Mouse (Mus musculus) frontal cortex, adult (tissue): ENCODE measurements around the gene Tinagl1.

ENCODE experiments used
- ATAC-seq: cut with Nextera tagmentation; 2 replicates; pipeline ENCODE4 v1.9.2; 2017; ENCODE audit warnings: mild to moderate bottlenecking, moderate library complexity, mixed read lengths; ENCODE audit not compliant: low TSS enrichment

The Tinagl1 gene

DNA sequence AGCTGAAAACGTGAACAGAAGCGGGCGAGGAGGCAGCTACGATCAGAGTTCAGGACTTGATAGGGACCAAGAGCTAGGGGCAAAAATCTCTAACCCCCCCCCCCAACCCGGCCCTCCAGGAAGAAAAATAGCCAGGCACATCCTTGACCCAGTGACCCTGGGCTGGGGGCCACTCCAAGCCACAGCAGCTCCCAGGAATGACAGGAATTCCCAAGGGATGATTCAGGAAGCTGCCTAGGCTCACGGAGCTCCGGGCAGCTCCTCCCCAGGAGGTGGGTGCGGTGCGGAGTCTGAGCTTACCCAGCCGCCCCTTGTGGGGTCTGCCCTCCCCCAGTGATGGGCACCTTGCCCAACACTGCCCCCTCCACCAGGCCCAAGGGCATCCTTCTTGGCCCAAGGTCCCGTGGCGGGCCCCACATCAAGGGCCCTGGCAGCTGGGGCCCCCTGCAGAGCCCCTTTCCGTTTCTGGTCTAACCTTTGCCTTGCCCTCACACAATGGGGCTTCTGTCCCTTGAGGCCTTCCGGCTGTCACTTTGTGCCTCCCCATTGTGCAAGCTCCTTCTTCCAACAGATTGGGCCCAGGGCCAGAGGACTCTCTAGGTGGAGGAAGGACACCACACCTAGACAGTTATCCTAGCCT lies at the start of gene Tinagl1:
Tinagl1 (minus strand) TSS at position 51 of the 640 bp plus-strand sequence.
- no peak for ATAC-seq

DNA sequence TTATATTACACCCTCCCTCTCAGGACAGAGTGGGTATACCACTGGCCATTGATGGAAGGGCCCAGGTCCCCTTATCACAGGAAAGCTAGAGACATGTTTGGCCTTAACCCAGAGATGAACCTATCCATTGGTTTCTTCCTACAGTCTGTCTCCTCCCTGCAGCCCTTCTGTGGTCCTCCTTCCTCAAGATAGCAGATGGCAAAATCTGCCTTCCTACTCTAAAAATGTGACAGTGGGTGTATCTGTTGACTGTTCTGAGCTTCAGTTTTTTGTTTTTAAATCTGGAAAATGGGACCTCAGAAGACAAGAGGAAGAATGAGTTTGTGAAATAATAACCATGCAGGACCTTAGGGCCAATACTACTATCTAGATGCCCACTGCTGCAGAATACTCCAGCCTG lies 49.1 kb upstream of the Tinagl1 start:
- peak; percentile 62; the same call in 1 of the 2 replicates for ATAC-seq

DNA sequence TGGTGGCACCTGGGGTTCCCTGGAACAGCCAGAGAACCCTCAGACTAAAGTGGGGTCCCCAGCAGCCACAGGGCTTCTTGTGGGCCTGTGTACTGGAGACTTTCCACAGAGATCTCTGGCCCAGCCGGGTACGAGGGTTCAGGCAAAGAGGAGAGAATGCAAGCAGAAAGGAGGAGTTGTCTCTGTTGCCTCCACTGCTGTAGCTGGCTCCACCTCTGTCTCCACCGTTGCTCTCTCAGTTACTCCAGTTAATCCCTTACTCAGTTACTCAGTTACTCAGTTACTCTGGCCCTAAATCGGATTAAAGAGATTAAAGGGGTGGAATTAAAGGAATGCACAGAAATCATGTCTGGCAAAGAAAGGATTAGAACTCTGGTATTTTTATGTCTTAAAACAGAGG lies 47.3 kb upstream of the Tinagl1 start, which contains the start of gene Gm853:
Gm853 (minus strand) TSS at position 223 of the 400 bp plus-strand sequence.
- ATAC-seq, result no peak

DNA sequence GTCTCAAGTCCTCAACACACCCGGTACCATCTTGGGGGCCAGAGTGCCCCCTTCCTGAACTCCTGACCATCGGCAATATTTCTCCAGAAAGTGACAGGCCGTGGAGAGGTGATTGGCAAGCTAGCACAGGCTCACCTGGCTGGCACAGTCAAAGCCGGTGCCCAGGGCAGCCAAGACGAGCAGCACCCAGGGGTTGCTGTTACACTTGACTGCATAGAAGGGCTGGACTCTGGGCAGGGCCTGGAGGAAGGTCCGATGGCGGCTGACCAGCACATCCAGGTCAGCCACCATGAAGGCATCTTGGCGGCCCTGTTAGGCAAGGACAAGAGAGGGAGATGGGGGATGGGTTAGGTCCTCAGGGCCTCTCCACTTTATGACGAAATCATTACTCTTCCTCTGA lies 45.3 kb upstream of the Tinagl1 start:
- ATAC-seq, result no peak

DNA sequence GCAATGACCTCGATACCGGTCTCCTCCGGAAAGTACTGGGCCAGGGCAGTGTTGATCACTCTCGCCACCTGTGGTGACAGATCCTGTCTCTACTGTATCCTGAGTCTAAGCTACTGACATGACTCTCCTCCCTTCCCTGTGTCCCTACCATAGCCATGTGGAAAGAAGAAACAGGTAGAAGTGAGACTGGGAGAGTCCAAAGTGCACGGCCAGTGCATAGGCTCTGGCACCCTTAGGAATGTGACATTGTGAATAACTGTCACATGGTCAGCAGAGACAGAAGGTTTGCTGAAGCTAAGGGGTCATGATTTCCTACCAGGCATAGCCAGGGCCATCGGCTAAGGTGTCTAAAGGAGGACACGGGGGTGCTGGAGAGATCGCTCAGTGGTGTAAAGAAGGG lies 40.5 kb upstream of the Tinagl1 start:
- ATAC-seq, result no peak

DNA sequence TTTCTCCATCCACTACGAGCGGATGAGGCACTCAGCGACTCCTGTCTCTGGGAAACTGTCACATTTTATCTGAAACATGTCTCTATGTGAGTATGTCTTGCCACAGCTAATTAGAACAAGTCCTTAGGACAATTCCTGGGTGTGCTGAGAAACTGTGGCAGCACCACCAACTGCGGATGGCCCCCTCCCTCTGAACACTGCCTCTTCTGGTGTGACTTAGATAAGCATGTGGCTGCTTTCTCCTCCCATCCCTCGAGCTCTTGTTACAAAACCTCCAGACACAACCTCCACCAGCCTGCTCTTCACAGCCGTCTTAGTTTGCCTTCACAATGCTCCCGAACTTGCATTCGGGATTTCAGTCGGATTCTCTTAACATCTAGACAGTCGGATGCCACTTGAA lies 38.9 kb upstream of the Tinagl1 start:
- no peak for ATAC-seq

DNA sequence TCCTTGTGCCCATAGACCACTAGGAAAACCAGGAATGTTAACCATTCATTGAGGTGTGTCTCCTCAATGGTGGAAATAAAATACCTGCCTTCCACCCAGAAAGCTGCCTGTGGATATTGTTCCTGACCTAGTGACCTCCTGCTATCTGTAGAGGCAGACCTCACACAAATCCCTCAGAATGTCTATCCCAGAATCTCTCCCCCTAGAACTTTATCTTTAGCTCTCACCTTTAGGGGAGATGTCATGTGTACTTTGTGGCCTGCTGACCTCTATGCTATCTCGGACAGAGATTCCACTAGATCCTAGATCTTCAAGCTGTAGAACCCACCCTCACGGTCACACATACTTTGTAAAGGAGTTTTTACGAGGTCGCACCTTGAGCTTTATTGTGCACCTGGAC lies 38.3 kb upstream of the Tinagl1 start:
- ATAC-seq, result no peak

DNA sequence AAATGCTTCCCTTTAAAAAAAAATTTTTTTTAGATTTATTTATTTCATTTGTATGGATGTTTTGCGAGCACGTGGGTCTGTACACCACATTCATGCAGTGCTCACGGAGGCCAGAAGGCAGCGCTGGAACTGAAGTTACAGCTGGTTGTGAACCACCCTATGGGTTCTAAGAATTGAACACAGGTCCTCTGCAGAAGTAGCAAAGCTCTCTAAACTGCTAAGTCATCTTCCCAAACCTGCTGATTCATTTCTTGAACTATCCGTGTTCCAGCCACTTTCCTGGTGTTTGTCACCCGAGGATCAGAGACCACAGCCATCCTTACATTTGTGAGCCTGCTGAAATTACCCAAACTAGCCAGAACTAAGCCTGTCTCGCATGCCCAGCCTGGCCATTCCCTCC lies 37.5 kb upstream of the Tinagl1 start:
- no peak for ATAC-seq

DNA sequence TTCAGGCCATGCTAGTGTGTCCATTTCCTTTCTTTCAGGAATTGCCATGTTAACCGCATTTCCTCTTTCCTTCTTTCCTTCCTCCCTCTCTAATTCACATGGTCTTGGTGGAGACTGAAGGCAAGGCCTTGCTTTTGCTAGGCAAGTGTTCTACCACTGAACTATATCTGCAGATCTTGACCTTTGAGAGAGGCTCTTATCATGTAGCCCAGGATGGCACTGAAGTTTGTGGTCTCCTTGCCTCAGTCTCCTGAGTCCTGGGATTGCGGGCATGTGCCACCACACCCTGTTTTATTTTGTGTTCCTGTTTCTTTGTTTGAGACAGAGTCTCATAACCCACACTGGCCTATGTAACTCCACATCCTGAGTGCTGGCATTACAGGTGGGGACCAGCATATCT lies 36.9 kb upstream of the Tinagl1 start:
- no peak for ATAC-seq

DNA sequence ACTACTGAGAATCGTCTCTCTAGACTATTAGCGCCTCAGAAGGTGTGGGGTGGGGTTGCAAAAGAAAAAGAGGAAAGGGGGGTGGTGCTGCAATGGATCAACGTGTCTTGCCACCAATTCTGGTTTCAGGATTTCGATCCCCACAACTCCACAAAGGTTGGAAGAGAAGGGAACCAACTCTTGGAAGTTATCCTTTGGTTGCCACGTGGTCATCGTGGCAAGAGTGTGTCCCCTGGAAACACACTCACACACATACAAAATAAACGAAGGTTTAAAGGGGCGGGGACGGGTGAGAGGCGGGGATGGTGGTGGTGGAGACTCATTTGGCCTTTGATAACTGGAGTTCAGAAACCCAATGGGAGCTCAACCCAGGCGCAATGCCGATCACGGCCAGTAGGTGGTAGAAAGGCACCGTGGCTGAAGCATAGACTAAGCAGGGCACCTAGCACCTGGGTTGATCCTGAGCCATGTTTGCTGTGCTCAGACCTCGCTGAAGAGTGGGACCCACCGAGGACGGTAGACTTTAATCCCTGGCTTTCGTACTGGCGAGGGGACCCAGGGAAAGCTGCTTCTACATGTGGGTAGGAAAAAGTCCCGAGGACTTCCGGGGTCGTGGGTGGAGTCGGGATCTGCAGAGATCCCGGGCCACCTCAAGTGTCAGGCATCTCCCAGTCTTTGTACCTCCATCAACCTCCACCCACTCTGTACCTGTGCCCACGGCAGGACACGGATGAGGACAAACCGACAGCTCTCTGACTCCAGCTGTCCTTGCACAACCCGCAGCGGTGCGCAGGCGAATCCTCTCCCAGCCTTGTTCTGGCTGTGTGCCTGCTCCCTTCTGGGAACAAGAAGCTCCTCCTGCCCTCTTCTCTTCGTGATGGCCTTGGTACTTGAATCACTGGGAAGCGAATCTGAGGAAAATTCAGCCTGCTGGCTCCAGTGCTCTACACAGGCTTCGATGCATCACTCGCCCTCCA lies 24.1 kb upstream of the Tinagl1 start:
- ATAC-seq, result peak; percentile 89

DNA sequence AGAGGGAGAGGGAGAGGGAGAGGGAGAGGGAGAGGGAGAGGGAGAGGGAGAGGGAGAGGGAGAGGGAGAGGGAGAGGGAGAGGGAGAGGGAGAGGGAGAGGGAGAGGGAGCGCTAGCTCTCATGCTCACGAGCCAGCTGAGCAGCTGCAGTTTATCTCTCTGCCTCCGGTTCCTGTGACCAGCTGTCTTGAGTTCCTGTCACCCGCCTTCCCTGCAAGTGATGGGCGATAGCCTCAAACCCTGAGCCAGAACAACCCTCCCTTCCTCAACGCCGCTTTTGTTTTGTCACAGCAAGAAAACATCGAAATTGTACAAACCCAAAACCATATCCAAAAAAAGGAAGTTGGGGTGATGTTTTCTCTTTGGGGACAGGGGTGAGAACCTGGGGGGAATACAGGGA lies 21.6 kb upstream of the Tinagl1 start:
- no peak for ATAC-seq

DNA sequence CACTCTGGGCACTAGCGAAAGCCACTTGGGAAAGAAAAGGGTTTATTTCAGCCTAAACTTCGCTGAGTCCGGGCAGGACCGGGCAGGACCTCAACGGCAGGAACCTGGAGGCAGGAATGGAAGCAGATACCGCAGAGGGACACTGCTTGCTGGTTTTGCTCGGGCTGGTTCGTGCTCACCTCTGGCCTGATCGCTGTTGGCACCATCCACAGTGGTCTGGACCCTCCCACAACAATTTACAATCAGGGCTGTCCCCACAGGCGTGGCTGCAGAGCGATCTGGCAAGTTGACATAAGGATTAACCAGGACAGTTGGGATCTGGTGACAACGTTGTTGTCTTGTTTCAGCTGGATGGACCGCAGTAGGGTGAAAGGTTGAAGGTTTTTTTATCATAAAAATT lies 21.0 kb upstream of the Tinagl1 start:
- no peak for ATAC-seq

DNA sequence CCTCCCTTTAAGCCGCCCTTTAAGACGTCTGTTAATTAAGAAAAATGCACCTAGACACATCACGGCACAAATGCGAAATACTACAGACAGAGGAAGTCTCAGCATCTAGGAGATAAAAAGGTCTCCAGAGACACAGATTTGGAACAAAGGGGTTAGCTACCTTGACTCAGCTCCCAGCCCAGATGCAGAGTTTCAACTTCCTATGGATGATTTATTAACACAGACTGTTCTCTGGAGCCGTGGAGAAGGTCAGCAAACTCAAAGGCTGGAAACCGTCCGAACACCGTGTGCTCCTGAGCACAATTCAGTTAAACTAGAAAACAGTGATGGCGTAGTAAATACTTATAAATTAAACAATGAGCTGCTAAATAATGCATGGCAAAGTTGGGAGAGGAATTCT lies 17.3 kb upstream of the Tinagl1 start:
- no peak for ATAC-seq

DNA sequence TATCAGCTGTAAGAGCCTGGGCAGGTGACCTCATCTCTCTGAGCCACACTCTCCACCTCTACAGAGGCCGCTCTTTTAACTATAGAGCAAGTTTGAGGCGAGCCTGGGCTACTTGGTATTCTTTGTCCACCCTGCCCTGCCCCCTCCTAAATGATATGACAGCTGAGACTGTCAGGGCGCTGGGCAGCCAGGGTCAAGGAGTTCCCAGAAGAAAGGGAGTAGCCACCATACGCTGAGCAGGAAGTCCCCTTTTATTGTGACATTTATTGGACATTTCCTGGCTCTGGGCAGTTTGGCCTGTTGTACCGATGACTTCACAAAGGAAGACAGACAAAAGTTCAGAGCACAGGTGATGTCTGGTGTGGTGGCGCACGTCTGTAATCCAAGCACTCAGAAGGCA lies 14.7 kb upstream of the Tinagl1 start:
- no peak for ATAC-seq

DNA sequence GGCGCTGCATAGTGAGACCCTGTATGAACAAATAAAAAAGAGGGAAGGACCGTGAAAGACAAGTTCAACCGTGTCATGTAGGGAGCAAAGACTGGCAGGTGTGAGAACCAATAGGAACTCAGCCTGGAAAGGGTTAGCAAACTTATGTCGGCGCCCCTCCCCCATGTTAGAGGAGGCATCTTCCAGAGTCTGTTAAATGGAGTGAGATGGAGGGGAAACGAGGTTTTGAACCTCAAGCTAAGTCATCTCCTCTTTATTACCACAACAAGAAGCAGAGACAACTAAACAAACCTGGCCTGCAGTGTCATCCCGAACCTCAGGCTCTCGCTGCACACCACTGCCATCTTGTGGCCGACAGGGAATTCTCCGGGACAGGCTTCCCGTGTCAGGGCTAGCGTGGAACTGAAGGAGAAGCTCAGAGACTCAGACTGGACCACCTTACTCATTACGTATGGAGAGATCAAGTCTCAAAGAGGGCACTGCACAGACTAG lies 13.9 kb upstream of the Tinagl1 start:
- peak; percentile 73; the same call in 1 of the 2 replicates for ATAC-seq

DNA sequence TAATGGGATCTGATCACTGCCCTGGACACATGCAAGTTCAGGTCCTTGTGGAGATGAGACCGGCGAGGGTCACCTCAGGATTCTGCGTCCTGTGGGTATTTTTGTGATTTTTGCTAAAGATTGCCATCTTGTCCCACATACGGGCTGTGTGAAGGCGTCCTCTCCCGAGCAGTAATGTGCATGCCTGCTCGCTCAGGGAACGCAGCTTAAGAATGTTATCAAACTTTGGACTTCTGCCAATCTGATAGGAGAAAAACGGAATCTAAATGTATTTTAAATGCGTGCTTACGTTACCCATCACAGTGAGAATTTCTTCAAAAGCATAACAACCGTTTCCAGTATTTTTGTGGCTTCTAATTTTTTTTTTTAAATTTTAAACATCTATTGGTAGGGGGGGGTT lies 12.0 kb upstream of the Tinagl1 start:
- ATAC-seq, result no peak

DNA sequence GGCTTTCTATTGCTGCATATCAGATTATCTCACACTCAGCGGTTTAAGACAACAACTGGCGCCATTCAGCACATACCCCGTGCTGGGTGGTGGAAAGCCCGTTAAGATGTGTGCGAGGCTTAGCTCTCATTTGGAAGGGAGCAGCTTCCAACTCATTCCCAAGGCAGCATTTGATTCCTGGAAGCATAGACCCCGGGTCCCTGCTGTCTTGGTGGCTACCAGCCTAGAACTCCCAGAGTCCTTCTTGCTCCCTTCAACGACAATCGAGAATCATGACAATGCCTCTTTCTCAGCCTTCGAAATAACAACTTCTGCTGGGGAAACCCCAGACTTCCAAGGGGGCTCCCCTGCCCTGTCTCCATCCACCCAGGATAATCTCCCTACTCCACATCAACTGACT lies 11.5 kb upstream of the Tinagl1 start:
- ATAC-seq, result no peak

DNA sequence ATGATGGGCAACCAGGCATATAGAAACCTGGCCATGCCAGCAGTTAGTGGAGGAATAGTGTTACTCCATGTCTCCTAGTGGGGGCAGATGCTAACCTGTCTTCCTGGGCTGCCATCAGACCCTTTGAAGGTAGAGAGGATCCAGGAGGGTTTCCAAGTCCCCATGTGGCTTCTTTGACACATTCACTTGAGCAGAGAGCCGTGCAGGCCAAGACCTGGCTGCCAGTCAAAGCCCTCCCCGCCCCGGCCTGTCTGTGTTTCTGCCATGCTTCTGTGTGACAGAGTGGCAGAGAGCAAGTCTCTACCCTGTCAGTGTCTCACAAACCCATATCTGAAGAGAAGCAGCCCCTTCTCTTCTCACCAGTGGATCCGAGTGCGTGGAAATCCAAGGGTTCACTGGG lies 9.0 kb upstream of the Tinagl1 start:
- ATAC-seq, result no peak

DNA sequence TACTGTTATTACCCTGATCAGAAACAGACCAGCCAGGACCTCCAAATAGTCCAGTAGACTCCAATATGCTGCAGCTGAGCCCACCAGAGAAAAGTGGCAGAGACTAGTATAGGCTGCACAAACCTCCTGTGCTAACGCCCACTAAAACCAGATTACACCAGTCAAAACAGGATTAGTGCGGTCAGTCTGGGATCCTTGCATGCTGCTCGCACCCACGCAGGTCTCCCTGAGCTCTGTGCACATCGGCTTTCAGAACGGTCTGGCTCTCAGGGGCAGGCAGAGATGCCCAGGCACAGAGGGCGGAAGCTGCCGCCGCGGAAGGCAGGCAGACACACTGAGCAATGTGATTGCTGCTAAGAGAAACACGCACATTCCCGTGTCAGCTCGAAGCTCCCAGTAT lies 8.1 kb upstream of the Tinagl1 start:
- ATAC-seq, result no peak

DNA sequence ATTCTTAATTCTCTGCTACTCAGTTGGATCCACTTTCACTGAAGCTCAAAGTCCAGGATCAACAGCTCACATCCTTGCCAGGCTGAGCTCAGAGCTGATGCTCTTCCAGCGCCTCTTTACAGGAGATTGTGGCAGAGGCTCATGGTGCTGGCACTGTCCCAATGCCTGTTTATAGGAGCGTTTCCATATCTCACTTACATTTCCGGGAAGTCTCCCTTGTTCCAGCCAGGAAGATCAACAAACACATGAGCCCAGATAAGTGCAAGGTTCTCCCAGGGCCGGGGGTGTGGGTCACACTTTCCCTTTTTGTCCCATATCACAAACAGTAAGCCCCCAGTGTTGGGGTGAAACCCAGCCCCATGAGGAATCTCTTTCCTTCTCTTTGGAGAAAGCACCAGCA lies 7.0 kb upstream of the Tinagl1 start:
- ATAC-seq, result no peak

DNA sequence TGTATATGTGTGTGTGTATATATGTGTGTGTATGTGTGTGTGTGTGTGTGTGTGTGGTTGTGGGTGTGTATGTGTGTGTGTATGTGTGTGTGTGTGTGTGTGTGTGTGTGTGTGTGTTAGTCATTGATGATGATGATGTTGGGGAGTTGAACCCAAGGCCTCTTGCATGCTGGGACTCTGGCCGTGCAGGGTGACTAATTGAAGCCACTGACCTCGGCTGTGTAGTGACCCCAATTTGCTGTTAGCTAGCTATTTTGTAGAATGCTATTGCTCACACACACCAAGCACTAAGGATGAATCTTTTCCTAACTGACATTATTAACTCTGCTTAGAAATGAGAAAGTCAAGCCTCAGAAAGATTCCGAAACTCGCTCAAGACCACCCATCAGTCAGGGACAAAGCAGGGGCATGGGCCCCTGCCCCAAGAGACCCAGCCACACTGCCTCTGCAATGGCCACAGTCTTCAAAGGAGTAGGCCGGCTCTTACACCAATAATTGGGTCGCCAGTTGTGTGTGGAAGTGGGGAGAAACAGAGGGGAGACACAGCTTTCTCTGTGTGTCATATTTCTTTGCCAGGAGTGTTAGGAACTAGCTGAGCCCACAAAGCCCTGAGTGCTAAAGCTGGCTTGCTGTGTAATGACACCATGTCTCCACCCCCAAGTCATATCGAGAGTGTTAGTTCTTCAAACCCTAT lies 6.1 kb upstream of the Tinagl1 start:
- no peak for ATAC-seq

DNA sequence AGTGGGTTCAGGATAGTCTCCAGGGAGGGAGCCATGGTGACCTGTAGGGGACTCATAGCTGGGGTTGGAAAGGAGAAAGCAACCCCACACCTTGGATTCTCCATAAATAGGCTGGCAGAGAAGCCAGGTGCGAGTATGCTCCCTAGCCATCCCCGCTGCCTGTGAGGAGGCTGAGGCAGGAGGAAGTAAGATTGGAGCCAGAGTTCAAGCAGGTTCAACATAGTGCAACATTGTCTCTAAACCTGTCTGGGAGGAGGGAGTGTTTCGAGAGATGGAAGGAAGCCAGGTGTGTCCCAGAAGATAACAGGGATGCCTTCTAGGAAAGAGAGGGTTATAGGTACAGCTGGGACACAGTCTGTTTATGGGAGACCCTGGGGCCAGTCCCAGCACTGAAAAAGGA lies 5.0 kb upstream of the Tinagl1 start:
- ATAC-seq, result no peak
